Mouse (Mus musculus) left cerebral cortex, postnatal 36 days (tissue): ENCODE results near the gene 1110017D15Rik. TPM values are rescaled to one million over a fixed set of nuclear protein-coding genes. Genes with fewer than 3 reads are reported as not detected.
A peak's percentile ranks its signal among the peaks of the same experiment; 100 is the strongest.

ENCODE experiments used
- DNase-seq, 2 experiments: peaks; one replicate each; pipeline ENCODE4 v3.0.0; 2021 to 2022; ENCODE audit warnings: low spot score in 2 of 2, mixed read lengths in 1 of 2
- intact Hi-C: fragments of 180-260 bp; cut with DNase I; formaldehyde crosslinking; loops from one replicate; pipeline ENCODE4 v1.15.1; 2025
- total RNA-seq, 2 experiments: library from RNA; stranded (reverse); gene quantifications; 2 replicates each; pipeline ENCODE4 v1.2.3; 2021

Gene 1110017D15Rik
- 1 to 10 TPM; 3.4 to 5.9 TPM for total RNA-seq

DNA sequence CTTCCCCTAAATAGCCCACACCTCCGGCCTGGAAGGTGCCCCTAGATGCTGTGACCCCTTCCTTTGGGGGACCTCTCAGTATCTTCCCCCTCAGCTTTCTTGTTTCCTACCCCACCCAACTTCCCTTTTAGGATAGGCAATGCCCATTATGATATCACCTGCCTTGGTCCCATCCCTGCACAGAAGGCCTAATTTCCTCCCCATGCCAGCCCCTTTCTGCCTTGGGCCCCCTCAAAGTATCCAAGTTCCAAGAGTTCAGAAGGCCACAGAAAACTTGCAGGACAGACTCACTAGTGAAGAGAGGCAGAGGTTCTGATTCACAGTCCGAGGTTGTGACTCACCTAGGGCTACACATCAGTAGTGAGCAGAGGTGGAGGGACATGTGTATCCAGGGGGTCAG is at the start of gene 1110017D15Rik:
Gene 1110017D15Rik (minus strand): TSS at position 101 of the 400 bp plus-strand sequence.
- DNase-seq: no peak
- intact Hi-C loops: no loop called here

DNA sequence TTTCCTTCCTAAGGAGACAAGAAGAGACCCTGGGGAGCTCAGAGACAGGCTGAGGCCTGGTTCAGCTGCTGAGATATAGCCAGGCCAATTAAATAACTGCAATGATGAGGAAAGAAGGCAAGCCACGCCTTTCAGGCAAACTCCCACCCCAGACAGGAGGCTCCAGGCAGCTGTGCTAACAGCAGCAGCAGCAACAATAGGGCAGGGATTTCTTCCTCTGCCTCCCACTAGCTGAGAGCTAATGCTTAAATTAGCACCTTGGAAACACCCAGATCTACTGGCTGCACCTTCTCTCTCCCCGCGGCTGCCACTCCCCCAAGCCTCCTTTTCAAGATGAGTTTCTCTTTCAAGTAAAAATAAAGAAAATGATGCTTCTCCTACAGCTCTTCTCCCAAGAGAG is 49.0 kb upstream of the 1110017D15Rik start:
- DNase-seq: no peak
- intact Hi-C loops: loop anchor here (5.0 kb wide), 2 partner anchors 44 to 141 kb away; no protein-coding TSS in a partner anchor

DNA sequence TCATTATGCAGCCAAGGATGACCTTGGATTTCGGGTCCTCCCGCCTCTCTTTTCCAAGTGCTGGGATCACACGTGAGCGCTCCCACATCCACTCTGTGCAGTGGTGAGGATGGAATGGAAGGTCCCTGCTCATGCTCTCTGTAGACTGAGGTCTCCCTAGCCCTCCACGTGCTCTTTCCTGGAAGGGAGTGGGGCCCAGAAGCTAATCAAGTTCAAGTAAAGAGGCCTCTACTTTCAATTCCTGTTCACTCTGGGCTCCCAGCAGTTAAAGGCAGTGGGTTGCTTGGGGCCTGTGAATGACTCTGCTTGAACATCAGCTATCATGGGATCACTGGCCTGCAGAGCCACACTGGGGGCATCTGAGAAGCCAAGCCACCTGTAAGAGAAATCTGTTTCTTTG is 46.2 kb upstream of the 1110017D15Rik start:
- DNase-seq: no peak
- intact Hi-C loops: no loop called here

DNA sequence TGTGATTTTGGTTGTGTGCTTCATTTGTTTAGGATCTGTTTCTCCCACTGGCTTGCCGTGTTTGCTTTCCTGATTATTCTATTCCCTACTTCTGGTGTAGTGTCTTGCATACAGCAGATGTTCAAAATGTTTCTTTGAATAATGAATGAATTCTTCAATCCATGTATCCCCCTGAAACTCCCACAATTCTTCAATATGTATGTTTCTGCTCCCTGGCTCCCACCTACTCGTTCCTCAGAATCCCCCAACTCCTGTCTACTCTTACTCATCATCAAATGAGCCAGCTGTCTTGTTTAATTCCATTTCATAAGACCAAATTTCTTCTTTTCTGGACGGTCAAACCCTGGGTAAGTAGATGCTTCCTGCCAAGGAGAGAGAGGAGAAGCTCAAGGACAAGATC is 40.0 kb upstream of the 1110017D15Rik start:
- no peak for DNase-seq

DNA sequence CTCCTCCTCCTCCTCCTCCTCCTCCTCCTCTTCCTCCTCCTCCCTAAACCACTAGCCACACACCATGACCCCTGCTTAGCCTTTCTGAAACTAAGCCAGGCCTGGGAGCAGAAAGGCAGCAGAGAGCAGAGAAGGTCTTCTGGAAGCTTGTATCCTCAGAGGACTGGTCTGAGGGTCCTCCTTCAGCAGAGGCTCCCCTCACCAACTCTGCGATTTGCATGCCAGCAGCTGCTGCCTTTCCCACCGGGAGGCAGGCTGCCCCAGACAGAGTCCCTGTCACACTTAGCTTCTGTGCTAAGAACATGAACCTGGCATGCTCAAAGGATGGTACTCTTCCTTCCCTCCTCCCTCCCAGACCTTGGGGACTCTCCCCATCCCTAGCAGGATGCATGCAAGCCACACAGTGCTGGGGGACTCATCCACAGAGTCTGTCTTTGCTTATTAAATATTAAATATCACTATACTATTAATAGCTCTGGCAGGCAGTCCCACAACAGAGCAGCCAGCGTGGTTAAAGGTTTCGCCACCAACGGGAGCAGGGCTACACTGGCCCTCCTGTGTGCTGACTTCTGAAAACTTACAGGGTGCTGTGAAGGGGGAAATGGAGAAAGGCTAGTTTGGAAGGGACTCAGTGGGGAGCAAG is 39.3 kb upstream of the 1110017D15Rik start:
- DNase-seq: no peak
- intact Hi-C loops: no loop called here

More for the DNA sequence above, 40.0 kb upstream of the 1110017D15Rik start:
- intact Hi-C loops: no loop called here

DNA sequence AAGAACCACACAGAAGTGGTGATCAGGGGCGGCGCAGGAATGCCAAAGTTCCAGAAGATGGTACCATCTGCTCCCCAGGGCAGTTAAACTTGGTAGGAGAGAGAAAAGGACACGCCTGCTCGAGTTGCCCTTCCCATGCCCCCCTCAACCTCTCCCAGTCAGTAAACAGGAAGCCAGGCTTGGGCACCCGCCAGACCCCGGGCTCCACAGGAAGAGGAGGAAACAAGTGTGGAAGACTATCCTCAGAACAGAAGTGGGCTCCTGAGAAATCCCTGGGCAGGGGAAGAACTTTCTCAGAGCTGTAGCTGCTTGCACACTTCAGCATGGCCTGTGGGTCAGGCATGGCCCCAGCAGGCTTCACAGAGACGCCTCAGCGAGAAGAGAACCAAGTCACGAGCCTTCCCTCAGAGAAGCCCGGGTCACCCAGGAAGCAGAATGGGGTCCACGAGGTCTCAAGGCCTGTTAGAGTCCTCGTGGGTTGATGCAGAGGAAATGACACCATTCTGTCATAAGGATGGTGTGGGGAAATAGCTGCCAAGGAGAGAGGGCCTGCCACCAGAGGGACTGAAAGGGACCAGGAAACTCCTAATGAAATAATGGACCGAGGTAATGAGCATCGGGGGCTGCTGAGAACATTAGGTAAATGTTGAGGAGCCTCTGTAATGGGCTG is 38.0 kb upstream of the 1110017D15Rik start:
- no peak for DNase-seq
- intact Hi-C loops: loop anchor here (5.0 kb wide), 2 partner anchors 97 to 152 kb away; no protein-coding TSS in a partner anchor

DNA sequence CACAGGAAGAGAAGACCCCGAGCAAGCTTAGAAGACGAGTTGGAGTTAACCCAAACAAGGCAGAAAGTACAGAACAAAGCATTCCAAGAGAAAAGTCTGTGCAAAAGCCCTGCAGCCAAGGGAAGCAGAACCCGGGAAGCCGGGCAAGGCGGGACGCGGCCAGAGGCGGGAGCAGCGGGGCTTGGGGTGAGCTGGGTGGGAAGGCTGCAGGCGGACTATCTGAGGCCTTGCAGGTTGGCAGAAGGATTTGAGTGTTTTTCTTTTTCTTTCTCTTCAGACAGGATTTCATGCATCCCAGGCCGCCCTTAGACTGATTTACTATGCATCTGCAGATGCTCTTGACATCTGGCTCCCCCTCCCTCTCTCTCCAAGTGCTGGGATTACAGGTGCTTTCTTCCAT is 36.0 kb upstream of the 1110017D15Rik start:
- DNase-seq: no peak
- intact Hi-C loops: loop anchor here (1.0 to 5.0 kb wide), 3 partner anchors 60 to 154 kb away; no protein-coding TSS in a partner anchor

DNA sequence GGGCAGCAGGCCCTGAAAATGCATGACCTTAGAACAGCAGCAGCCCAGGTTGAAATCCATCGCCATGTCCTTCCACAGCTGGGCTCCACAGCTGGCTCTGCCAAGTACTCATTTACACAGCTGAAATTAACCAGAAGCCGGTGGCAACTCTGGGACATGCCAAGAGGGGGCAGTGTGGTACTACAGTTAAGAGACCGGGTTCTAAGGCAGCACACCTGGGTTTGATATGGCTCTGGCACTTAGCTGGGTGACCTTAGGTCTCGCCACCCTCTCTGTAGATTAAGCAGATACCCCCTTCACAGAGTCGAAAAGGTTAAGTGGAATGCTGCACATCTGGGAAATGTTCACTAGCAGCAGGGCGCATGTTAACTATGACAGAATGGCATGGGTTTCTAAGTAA is 35.4 kb upstream of the 1110017D15Rik start:
- peak in 1 of 2 experiments; percentile 61 for DNase-seq
- intact Hi-C loops: loop anchor here (5.0 kb wide), 2 partner anchors 100 to 155 kb away; no protein-coding TSS in a partner anchor

DNA sequence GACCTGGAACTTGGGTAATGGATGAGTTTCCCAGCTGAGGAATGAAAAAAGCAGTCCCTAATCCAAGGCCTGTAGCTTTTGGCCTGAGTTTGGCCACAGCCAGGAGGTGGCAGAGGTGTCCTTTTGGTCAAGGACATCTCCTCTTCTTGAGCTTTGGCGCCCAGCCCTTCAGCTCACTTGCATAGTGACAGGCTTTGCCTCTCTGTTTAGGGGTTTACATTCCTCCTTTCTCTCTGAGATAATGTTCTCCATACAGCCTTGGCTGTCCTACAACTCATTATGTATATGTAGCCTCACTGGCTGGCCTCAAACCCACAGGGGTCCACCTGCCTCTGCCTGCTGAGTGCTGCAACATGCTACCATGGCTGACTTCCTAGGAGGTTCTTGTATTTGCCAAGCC is 30.0 kb upstream of the 1110017D15Rik start:
- DNase-seq: no peak
- intact Hi-C loops: no loop called here

DNA sequence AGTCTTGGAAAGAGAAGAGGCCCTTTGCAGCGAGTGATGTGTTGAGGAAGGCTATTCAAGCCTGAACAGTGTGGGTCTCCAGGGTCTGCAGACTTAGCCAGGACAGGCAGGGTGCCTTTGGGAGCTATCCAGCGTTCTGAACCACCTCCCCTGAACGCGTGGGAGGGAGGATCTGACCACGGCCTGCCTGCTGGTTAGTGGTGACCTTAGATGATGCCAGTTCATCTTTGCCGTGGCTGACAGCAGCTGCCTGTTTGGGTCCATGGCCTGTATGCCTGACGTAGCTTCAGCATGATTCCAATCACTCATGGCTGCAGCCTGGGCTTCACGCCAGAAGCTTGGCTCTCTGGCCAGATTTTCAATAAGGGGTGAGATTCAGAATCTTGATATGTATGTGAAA is 28.9 kb upstream of the 1110017D15Rik start:
- no peak for DNase-seq
- intact Hi-C loops: no loop called here

DNA sequence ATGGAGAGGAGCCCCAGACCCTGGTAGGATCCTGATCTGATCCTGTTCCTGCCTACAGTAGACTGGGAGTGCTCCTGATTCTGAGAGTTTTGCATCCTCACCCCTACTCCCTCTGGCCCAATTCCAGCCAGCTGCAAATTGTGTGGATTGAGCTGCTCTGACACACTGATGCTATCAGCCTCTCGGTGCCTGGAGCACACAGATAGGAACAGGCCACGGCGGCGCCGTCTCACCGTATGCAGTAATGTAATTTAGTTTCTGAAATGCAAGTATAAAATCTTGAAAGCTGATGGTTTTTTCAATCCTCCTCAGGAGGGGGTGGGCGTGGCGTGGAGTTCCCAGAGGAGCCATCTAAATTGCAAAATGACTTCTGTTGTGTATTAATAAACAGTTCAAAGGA is 25.0 kb upstream of the 1110017D15Rik start:
- no peak for DNase-seq
- intact Hi-C loops: no loop called here

DNA sequence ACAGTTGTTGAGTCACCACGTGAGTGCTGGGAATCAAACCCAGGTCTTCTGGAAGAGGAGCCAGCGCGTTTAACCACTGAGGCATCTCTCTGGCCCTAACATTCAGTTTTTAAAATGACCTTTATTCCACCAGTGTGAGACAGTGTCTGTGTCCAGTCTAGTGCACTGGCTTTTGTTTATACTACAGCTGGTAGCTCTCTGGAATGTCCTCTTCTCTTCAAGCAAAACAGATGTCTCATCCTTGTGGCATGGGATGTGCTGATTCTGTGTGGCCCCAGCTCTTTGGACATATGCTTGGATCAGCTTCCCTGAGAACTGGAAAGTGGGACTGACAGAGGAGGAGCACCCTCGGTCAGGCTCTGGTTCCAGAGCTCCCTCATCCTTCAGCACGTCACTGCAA is 17.7 kb upstream of the 1110017D15Rik start:
- intact Hi-C loops: no loop called here
- no peak for DNase-seq

DNA sequence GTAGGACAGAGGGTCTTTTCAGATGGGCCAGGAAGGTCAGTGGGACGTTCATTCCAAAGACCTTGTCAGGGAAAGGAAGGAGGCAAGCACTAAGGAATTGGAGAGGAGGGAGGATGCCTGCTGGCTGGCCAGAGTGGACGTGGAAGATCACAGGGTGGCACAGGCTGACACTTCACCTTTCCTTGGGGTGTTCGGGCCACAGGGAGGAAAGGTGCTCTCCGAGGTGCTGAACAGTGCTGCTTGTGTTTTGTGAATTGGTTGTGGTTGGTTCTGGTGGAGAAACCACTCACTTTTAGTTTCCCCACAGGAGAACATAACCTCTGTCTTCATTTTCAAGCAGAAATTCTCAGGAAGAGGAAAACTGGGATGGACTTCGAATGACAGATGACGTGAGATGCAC is 15.3 kb upstream of the 1110017D15Rik start:
- no peak for DNase-seq
- intact Hi-C loops: no loop called here

DNA sequence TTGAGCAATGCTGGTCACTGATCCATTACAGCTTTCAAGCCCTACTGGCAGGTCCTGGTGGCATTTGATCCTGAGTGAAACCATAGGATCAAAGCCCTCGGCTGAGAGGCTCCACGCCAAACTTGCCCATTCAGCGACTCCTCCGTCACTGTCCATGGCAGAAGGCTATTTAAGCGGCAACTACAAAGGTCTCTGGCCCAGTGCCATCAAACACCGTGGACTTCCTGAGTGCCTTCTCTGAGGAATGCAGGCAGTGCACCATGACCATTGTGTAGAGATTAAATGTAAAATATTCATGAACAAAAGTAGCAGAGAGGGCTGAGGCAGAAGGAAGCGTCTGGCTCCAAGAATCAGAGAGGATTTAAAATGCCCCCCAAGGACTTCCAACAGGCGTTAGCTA is 10.9 kb upstream of the 1110017D15Rik start:
- intact Hi-C loops: no loop called here
- DNase-seq: no peak

DNA sequence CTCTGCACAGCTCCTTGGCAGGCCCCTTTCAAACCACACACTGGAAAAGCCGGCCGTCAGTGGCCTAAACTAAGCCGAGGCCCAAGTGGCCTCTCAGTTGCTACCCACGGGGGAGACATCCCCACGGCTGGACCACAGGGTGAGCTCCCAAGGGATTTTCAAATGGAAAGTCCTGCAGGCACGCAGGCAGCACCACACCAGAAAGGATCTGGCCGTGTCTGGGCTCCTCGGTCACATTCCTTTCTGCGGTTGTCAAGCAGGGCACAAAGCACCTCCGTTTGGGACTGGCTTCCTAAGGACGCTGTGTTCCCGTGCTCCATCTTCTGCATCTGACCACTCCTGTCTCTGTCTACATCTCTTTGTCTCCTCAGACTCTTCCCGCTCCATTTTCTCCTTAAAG is 9.9 kb upstream of the 1110017D15Rik start:
- no peak for DNase-seq
- intact Hi-C loops: no loop called here

DNA sequence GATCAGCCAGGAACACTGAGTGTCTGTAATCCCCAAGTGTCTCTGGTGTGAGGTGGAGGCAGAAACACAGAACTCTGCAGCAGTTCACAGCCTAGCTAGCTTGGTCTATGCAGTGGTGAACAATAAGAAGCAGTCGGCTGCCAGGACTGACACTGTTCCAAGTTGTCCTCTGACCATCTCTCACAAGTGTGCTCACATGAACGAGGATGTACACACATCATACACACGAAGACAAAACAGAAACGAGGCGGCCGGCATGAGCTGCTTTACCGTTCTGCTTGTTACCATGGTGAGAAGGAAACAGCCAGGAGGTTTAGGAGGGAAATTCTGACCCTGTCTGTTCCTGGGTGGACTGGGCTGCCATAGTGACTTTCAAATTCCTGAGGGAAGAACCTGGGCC is 9.4 kb upstream of the 1110017D15Rik start:
- intact Hi-C loops: no loop called here
- DNase-seq: no peak

DNA sequence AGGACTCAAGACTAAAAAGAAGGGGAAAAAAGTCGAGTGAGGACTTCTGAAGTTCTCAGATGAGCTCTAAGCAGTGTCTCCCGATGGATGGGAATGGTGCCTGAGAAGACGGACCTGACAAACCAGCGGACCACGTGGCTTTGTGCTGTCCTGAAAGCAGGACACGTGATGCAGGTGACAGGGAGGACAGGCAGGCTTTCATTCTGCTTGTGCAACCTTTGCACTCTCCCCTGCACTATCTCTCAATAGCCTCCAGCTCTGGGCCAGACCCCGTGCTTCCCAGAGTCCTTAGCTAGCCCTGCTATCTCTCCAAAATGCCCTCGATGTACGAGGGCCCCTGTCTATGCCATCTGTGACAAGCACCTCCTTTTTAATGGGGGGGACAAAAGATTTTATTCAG is 7.7 kb upstream of the 1110017D15Rik start:
- intact Hi-C loops: loop anchor here (5.0 kb wide), 2 partner anchors 42 to 87 kb away; partner anchors contain the start of genes Dnaic1 and Fam219a

DNA sequence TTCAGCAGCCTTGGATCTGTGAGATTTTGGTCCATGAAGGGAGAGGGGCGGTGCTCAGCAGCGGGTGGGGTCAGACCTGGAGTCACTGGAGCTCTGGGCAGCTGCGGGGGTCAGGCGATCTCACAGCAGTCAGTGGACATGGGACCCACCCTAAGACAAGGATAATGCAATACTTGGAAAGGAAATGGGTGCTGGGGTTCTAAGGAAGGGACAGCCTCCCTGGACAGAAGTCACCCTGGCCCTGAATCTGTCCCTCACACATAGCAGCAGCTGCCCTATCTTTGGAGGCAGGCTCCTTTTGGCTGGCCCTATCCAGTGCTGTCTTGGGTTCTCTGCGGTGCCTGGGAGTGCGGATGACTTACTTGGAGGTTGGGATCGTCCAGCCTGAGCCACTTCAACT is 6.7 kb upstream of the 1110017D15Rik start:
- DNase-seq: no peak
- intact Hi-C loops: loop anchor here (5.0 kb wide), 2 partner anchors 43 to 88 kb away; partner anchors contain the start of genes Dnaic1 and Fam219a

More for the DNA sequence above, 7.7 kb upstream of the 1110017D15Rik start:
- DNase-seq: no peak

DNA sequence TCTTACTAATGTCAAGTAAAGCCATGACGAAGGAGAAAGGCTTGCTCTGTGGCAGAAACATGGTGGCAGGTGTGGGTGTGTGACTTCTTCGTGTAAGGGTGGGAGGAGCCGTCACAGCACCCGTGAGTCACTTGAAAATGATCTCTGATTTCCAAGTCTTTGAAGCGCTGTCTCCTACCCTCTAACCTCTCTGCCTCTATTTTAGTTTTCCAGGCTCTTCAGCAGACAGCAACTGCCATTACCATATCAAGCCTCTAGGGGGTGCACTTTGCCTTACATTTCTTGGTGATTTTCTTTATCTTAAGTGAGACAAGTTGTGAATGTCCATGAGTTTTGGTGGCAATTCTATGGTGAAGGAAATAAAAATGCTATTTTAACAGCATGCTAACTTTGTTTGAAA is 5.7 kb upstream of the 1110017D15Rik start:
- intact Hi-C loops: loop anchor here (5.0 kb wide), 2 partner anchors 45 to 90 kb away; partner anchors contain the start of genes Dnaic1 and Fam219a
- no peak for DNase-seq

DNA sequence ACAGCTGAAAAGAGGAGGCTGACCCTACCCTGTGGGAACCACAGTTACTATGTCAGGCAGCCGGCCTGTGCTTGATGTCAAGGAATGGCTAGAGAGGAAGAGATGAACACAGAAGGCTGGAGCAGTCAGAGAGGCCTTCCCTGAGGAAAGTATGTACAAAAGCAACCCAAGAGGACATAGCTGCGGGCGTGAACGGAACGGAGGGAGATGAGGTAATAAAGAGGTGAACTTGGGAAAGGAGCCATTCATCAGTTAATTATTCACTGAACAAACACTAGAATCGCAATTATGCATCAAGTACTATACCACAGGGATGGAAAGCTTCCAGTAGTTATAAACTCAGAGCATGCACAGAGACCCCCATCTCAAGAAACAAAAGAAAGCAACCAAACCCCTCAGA is 5.0 kb upstream of the 1110017D15Rik start:
- intact Hi-C loops: loop anchor here (5.0 kb wide), 2 partner anchors 45 to 90 kb away; partner anchors contain the start of genes Dnaic1 and Fam219a
- DNase-seq: no peak

DNA sequence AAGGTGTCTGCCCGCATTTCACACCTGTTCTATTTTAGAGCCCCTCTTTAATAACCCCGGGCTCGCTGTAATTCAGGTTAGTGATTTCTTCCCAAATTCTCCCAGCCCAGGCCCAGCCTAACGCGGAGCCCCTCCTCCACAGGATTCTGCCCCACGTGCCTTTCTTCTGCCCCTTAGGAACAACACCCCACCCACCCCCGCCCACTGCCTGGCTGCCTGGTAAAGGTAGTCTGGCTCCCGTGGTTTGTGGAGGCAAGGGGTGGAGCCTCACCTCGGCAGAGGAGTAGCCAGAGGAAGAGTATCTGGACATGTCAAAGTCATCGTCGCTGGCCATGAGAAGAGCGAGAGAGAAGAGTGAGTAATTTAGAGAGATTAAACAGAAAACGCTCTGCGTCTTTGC is 3.5 kb upstream of the 1110017D15Rik start:
- no peak for DNase-seq
- intact Hi-C loops: loop anchor here (5.0 kb wide), 2 partner anchors 47 to 92 kb away; partner anchors contain the start of genes Dnaic1 and Fam219a
